Mouse (Mus musculus) forebrain, postnatal 0 days (tissue): ENCODE results near the gene Ksr1. TPM values are rescaled to one million over a fixed set of nuclear protein-coding genes. Genes with fewer than 3 reads are reported as not detected.

ENCODE experiments used
- ATAC-seq: fragments of 200-750 bp; cut with Nextera tagmentation; 2 replicates; pipeline ENCODE4 v1.8.0; 2017; ENCODE audit warnings: mild to moderate bottlenecking, moderate library complexity
- DNase-seq: peaks from one replicate; pipeline ENCODE4 v3.0.0-alpha.2; 2015
- H3K27ac ChIP-seq: fragments of 300-500 bp; sonication (generic); 2 replicates; pipeline ENCODE4 v1.5.1; 2014; ENCODE audit warnings: low read depth, mild to moderate bottlenecking, antibody characterized with exemption, low read length, moderate library complexity, mixed read lengths
- H3K27me3 ChIP-seq: fragments of 300-500 bp; sonication (generic); 2 replicates; pipeline ENCODE4 v1.6.1; 2014; ENCODE audit warnings: mild to moderate bottlenecking, low read length, mixed read lengths; ENCODE audit not compliant: insufficient read depth
- H3K36me3 ChIP-seq: fragments of 300-500 bp; sonication (generic); 2 replicates; pipeline ENCODE4 v1.6.1; 2014; ENCODE audit warnings: mild to moderate bottlenecking, moderate library complexity; ENCODE audit not compliant: insufficient read depth
- H3K4me1 ChIP-seq: fragments of 300-500 bp; sonication (generic); 2 replicates; pipeline ENCODE4 v1.6.1; 2014; ENCODE audit warnings: antibody characterized with exemption; ENCODE audit not compliant: insufficient read depth
- H3K4me2 ChIP-seq: fragments of 300-500 bp; sonication (generic); 2 replicates; pipeline ENCODE4 v1.6.1; 2014; ENCODE audit warnings: low read depth, mild to moderate bottlenecking, moderate library complexity
- H3K4me3 ChIP-seq: fragments of 300-500 bp; sonication (generic); 2 replicates; pipeline ENCODE4 v1.5.1; 2014; ENCODE audit warnings: low read depth, low read length, mixed read lengths
- H3K9ac ChIP-seq: fragments of 300-500 bp; sonication (generic); 2 replicates; pipeline ENCODE4 v1.6.1; 2014; ENCODE audit warnings: mild to moderate bottlenecking
- H3K9me3 ChIP-seq: fragments of 300-500 bp; sonication (generic); 2 replicates; pipeline ENCODE4 v1.6.1; 2016; ENCODE audit warnings: low read length
- CTCF ChIP-seq: sonication (generic); IDR thresholded peaks from 2 replicates; pipeline ENCODE4 v1.5.1; 2016; ENCODE audit warnings: antibody characterized with exemption, control low read depth, low read depth
- WGBS: fragments of 180-500 bp; shearing (Covaris S2); extraction: QIAGEN DNeasy Blood & Tissue Kit; methylation state at CpG from one replicate; pipeline ENCODE4 v1.1.7; 2014; 5-methylcytosine and 5-hydroxymethylcytosine counted together
- polyA plus RNA-seq: library from polyadenylated mRNA; unstranded; fragments of >200 nt; fragmentation: Nextera tagmentation; extraction: Ambion mirVana; gene quantifications from 2 replicates; pipeline ENCODE4 v1.2.1, GENCODE M21; 2015
- total RNA-seq: library from RNA; depleted of rRNA; stranded (reverse); fragments of >200 nt; gene quantifications from 2 replicates; pipeline ENCODE4 v1.2.3, GENCODE M21; 2014

The Ksr1 gene
- total and polyA plus RNA-seq, 2 experiments from 2014 or later: 2.7 to 33.2 TPM

- no peak for DNase-seq
- H3K27ac ChIP-seq: no peak overlapping the region
These were observed 122.9 kb downstream of the Ksr1 start for GRCm38 (mm10) chr11:79023342-79023741.

GRCm38 (mm10) chr11:79022836-79023235 is 123.4 kb downstream of the Ksr1 start:
- Histone ChIP-seq H3K9ac (no peak overlapping the region), H3K27ac (no peak overlapping the region), H3K4me1 (no peaks in the 10 kb centered on the region), H3K4me3 (no peak overlapping the region), H3K4me2 (no peak overlapping the region), H3K9me3 (no peaks in the 10 kb centered on the region), H3K36me3 (peaks cover 50% of the 10 kb centered on the region), H3K27me3 (no peaks in the 10 kb centered on the region)
- TF ChIP-seq CTCF: no peak
- ATAC-seq (no peak), DNase-seq (no peak)
- WGBS: 60% methylated on average over 4 of the region's 4 CpGs

More at GRCm38 (mm10) chr11:79023342-79023741, 122.9 kb downstream of the Ksr1 start:
- H3K36me3 ChIP-seq: peaks cover 50% of the 10 kb centered on the region
- no peak for ATAC-seq
- WGBS: 65% methylated on average over 7 of the region's 7 CpGs
- H3K4me2 ChIP-seq: no peak overlapping the region
- H3K9ac ChIP-seq: no peak overlapping the region
- H3K4me1 ChIP-seq: no peaks in the 10 kb centered on the region
- no peak overlapping the region for H3K4me3 ChIP-seq
- no peaks in the 10 kb centered on the region for H3K9me3 ChIP-seq
- H3K27me3 ChIP-seq: no peaks in the 10 kb centered on the region
- TF ChIP-seq CTCF: no peak

DNA sequence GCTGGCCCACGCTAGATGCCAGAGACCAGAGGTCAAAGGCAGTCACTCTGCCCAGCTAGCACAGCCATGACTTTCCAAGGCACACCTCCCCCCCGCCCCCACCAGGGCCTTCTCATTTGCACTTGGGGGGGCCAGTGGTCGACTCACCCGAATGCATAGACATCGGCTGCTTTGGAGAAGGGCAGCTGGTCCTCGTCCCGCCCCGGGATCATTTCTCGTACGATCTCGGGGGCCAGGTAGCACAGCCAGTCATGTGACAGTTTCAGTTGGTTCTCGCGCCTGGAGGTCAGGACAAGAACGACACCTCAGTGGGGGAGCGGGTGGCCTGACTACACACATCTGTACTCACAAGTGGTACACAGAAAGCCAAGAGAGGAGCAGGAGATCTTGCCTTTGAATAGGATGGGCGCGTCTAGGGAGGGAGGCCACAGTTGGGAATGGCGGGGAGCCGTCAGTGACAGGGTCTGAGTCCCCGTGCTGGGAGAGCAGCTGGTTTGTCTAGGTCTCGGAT is 125.6 kb downstream of the Ksr1 start:
- DNase-seq (no peak), ATAC-seq (no peak)
- Histone ChIP-seq H3K4me2 (no peak overlapping the region), H3K4me3 (no peak overlapping the region), H3K9ac (no peak overlapping the region), H3K27ac (no peak overlapping the region), H3K4me1 (no peaks in the 10 kb centered on the region), H3K27me3 (no peaks in the 10 kb centered on the region), H3K36me3 (peaks cover 47% of the 10 kb centered on the region), H3K9me3 (no peaks in the 10 kb centered on the region)
- WGBS: 84% methylated on average over 21 of the region's 21 CpGs
- no peak for TF ChIP-seq CTCF

DNA sequence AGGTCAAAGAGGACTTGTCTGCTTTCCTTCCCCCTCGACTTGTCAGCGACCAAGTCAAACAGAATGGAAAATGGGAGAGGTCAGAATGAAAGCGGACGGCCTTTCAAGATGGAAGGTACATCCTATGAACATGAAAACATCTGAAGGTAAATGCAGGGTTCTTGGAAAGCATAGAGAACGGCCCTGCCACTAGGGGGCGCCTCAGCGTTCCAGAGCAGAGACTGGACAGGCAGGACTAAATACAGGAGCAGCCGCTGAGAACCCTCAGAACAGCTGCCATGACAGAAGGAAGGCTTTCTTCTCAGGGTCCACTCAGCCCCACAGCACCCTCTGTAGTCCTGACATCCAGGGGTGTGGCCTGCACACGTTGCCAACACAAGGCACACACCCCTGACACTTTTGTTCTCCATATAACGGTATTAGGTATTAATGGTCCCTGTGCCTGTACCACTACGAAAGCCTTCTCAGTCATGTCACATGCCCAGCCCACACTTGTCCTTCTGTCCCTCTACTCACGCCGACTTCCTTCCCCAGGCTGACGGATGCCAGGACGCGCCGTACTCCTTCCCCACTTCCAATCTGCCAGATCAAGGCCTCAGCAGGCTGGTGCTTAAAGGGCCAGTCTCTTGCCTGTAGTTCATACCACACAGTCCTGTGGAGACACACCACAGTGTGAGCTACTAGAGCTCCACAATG is 126.2 kb downstream of the Ksr1 start:
- Histone ChIP-seq H3K36me3 (peaks cover 48% of the 10 kb centered on the region), H3K27ac (no peak overlapping the region), H3K4me3 (no peak overlapping the region), H3K4me2 (no peak overlapping the region), H3K9ac (no peak overlapping the region), H3K4me1 (no peaks in the 10 kb centered on the region), H3K27me3 (no peaks in the 10 kb centered on the region), H3K9me3 (no peaks in the 10 kb centered on the region)
- TF ChIP-seq CTCF: peak; percentile 51
- 80% methylated on average over 17 of the region's 17 CpGs for WGBS
- ATAC-seq (no peak), DNase-seq (no peak)

DNA sequence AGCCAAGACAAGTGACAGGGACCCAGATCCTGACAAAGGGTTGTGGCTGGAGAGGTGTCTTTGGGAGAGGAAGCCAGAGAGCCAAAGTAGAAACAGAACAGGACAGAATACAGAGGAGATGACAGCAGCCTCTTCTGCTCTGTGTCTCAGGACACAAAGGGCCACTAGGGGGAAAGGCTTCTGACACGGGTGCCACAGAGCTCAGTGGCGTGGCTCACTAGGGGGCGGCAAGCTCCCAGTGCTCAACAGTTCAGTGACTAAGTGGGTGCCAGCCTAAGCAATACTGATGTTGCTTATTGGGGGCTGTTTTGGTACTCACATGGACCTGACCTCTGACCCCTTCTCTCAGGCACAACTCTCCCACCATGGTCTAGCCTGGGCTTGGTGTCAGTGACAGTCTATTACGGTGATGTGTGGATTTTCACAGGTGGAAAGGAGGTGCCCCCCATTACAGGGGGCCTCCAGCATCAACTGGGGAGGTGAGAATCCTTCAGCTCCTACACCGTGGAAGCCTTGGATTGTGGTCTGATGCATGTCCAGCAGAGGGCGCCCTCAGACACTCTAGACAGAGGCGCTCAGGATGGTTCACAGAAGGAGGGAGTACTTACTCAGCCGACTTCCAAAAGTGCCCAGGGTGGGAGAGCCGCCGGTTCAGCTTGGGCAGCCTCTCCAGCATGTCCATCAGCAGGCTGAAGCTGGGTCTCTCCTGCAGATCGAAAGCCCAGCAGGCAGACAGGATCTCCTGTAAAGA is 127.1 kb downstream of the Ksr1 start:
- H3K4me2 ChIP-seq: no peak overlapping the region
- H3K4me3 ChIP-seq: no peak overlapping the region
- TF ChIP-seq CTCF: peak; percentile 77
- DNase-seq (peak; percentile 70), ATAC-seq (peak; percentile 76)
- H3K27me3 ChIP-seq: no peaks in the 10 kb centered on the region
- no peaks in the 10 kb centered on the region for H3K9me3 ChIP-seq
- no peaks in the 10 kb centered on the region for H3K4me1 ChIP-seq
- no peak overlapping the region for H3K27ac ChIP-seq
- peaks cover 48% of the 10 kb centered on the region for H3K36me3 ChIP-seq
- H3K9ac ChIP-seq: no peak overlapping the region
- WGBS: 53% methylated on average over 11 of the region's 11 CpGs

DNA sequence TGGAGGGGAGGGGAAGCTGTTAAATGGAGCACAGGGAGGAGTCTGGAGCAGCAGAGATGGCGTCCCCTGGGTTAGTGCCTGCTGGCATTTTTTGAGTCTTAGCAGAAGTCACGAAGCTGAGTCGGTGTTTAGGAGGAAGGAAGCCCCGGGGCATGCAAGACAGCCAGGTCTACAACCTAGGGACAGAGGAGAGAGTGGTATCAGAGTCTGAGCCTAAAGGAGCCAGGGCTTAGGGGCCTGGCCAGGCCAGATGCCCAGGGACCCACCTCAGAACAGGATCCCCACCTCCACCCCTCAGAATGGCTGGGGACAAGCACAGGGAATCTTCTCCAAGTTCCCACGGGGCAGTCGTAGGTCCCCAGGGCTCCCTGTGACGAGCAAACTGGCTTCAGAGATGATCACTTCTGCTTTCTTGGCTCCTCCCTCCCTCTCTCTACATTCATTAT is 129.0 kb downstream of the Ksr1 start:
- WGBS: 74% methylated on average over 7 of the region's 7 CpGs
- Histone ChIP-seq H3K9ac (no peak overlapping the region), H3K4me2 (no peak overlapping the region), H3K9me3 (no peaks in the 10 kb centered on the region), H3K27me3 (no peaks in the 10 kb centered on the region), H3K27ac (no peak overlapping the region), H3K36me3 (peaks cover 48% of the 10 kb centered on the region), H3K4me3 (no peak overlapping the region), H3K4me1 (no peaks in the 10 kb centered on the region)
- ATAC-seq (no peak), DNase-seq (no peak)
- TF ChIP-seq CTCF: no peak

DNA sequence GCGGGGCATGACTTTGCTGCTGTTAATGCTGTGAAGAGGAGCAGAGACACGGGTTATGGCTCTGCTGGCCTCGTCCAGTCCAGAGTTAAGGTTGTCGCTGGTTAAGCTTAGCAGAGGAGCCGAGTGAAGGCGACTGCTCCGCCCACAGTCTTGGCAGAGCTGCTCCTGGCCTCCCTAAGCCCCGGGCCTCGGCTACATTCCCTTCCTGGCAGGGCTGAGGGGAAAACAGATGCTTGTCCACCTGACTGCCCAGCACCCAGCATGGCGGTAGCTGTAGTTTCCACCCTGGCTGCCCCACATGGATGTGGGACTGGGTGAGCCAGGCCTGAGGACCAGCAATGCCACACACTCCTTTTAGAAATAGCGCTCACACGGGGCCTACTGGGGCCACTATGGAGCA is 130.0 kb downstream of the Ksr1 start:
- 58% methylated on average over 12 of the region's 12 CpGs for WGBS
- ATAC-seq (no peak), DNase-seq (no peak)
- Histone ChIP-seq H3K9me3 (no peaks in the 10 kb centered on the region), H3K4me1 (no peaks in the 10 kb centered on the region), H3K4me2 (no peak overlapping the region), H3K36me3 (peaks cover 45% of the 10 kb centered on the region), H3K27ac (no peak overlapping the region), H3K9ac (no peak overlapping the region), H3K4me3 (no peak overlapping the region), H3K27me3 (no peaks in the 10 kb centered on the region)
- TF ChIP-seq CTCF: no peak
